Mouse (Mus musculus) cerebellum, adult 11 months (tissue): ENCODE results near the gene Cep72.
"Not testable (repeated sequence)": the region's sequence is repeated elsewhere in the genome, so short reads cannot be mapped to it uniquely, and the experiment has no call there.

Source experiments
- DNase-seq: peaks from one replicate; pipeline ENCODE4 v3.0.0; 2022

Gene Cep72

GRCm38 (mm10) chr13:74061613-74062377 lies at the start of gene Cep72:
TSS of gene Cep72 (minus strand) at chr13:74062299.
- peak; percentile 79 for DNase-seq

GRCm38 (mm10) chr13:74107410-74107809 lies 45.3 kb upstream of the Cep72 start:
- no peak for DNase-seq

- DNase-seq, result no peak
These were observed 42.3 kb upstream of the Cep72 start for GRCm38 (mm10) chr13:74104417-74104816.

DNA sequence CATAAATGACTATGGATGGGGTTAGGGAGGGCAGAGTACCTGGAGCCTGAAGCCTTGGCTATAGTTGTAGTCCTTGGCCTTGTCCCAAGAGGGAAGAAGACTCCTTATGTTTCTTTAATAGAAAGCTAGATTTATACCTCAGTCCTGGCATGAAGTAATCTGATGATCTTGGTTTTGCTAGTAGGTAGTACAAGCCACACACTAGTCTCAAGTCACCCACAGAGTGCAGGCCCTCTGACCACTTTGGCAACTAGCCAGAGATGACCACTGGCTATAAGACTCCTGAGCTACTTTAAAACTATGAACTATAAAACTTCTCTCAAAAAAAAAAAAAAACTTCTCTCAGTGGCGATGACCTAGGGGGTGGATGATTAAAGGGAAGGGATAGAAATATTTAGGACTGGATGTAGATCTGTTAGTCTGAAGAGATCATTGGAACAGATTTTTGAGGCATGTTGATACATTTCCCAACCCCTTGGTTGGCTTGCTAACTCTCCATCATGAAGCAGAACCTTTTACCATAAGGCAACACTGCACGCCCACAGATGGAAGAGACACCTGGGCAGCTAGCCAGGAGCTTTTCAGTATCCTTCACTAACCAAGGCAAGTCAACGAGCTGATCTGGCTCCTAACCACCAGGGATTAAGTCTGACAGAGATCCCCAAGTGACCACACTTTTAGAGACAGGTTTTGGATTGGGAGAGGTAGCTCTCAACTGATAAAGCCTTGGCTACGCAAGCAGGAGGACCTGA lies 40.9 kb upstream of the Cep72 start:
- peak; percentile 24 for DNase-seq

GRCm38 (mm10) chr13:74102108-74102830 lies 40.2 kb upstream of the Cep72 start:
- no peak for DNase-seq

DNA sequence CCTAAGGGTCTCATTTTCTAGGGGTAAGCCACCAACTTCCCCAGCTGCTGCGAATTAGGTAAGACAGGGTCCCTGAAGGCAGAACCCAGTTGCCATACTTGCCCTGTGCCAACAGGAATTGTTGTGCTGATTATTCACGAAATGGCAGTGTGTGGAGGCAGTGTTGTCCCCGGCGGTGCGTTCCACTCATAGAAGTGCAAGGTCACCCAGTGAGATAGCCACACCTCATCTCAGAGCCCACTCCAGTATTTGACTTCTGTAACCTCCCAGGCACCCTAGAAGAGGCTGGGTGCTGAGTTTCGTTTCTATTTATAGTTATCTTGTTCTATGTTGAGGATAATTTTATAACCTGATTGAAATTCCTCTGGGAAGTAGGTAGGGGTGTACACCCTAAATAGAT lies 36.8 kb upstream of the Cep72 start:
- no peak for DNase-seq

GRCm38 (mm10) chr13:74096715-74097363 lies 34.7 kb upstream of the Cep72 start:
- DNase-seq, result peak; percentile 10

DNA sequence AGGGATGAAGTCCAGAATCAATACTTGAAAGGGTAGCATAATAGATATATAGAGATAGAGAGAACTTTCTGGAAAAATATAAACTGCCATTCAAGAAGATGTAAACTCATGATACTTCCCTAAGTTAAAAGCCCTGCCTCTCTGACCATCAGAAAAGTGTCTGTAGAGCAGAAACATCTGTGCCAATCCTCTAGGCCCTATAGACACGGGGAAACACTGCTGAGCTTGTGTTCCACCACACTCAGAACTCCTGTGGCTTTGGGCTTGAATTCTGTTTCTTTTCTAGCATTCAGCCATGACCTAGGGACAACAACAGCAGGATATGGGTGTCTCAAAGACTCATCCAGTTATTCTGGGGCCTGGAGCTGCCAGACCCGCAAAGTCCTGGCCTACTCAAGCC lies 33.8 kb upstream of the Cep72 start:
- no peak for DNase-seq

DNA sequence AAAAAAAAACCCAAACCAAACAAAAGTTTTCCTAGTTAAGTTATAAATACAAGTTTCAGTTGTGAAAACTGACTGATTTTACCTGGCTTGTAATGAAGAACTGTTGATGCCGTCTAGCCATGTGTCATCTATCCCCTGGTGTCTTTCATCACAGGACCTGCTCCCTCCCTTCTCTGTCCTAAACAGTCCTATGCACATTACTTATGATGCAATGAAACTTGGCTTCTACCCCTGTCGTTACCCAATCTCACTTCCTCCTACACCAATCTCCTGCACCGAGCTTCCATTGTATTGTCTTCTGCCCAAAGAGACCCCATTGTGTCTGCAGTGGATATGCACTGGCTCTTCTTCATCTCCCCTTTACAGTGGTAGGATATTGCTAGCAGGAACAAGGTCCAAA lies 28.2 kb upstream of the Cep72 start:
- DNase-seq, result no peak

DNA sequence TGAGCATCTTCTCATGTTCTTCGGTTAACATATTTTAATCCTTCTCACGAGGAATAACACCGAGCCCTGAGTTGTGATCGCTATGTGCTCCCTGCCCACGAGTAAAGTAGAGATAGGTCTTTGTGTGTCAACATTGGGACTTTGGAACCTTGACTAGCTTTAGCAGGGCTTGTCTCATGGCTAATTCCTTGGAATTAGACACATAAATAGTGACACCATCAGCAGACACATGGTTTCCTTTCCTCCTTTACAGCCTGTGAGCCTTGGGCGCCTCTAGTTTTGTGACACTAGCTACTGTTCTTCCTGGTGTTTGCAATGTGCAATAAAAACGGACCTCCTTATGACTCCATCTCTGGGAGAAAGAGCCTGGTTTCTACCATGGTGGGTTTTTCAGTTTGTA lies 11.3 kb upstream of the Cep72 start:
- DNase-seq, result no peak

DNA sequence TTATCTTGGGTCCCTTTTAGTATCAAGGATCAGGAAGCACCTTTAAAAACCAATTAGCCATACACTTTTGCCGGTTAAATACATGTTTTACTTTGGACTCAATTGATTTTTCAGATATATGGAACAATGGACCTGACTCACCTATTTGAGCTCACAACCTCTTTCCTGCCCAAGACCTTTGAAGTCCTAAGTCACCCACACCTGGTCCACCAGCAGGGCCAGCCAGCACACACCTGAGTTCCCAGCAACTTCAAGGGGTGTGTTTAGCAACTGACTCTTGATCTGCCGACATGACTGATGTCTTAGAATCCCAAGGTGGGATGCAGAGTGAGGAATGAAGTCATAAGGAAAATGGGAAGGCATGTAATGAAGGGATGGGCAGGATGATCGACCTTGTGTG lies 9.6 kb upstream of the Cep72 start:
- no peak for DNase-seq

GRCm38 (mm10) chr13:74071244-74071643 lies 9.1 kb upstream of the Cep72 start:
- not testable (repeated sequence) for DNase-seq

DNA sequence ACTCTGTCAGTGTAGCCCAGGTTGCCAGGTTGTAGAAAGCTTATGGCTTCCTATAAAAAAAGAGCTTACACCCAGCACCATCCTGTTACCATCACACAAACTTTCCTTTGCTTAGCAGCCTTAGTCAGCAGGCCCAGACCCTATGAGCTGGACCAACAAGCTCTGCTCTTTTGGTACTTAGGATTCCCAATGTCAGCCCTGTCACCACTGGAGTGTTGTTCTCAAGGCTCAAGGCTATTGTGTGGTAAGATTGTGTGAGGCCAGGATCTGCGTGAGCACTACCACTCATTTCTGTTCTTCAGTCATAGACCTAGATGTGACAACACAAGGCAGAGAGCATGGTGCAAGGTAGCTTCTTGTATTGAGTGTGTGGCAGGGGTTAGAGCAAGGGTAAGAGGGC lies 4.5 kb upstream of the Cep72 start:
- no peak for DNase-seq

DNA sequence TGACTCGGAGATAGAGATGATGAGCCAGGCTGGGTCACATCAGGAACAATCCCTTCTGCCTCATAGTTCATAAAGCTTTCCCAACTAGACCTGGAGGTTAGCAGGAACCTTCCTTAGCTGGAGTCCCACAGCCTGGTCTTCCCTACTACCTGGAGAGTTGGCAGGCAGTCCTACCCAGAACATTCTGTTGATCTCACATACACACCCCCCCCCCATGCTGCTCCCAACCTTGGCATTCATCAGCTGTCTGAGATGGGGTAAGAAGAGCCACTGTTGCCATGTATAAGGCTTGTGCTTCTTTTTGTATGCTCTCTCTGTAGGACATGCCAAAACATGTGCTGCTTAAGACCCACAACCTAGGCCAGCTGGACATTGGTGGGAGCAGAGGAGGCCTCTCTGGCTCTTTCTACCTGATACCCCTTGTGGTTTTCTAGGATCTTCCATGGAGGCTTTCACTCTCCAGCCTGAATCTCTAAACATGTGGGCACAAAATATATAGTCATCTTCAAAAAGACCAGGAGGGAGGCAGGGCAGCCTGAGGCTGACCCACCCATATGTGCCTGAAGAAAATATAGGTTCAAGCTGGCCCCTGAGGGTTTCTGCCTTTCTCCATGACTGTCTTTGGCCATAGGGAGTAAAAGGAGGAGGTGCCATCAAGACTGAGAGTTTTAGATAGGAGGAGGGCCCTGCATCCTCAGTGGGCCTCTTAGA lies 1.4 kb upstream of the Cep72 start:
- no peak for DNase-seq

DNA sequence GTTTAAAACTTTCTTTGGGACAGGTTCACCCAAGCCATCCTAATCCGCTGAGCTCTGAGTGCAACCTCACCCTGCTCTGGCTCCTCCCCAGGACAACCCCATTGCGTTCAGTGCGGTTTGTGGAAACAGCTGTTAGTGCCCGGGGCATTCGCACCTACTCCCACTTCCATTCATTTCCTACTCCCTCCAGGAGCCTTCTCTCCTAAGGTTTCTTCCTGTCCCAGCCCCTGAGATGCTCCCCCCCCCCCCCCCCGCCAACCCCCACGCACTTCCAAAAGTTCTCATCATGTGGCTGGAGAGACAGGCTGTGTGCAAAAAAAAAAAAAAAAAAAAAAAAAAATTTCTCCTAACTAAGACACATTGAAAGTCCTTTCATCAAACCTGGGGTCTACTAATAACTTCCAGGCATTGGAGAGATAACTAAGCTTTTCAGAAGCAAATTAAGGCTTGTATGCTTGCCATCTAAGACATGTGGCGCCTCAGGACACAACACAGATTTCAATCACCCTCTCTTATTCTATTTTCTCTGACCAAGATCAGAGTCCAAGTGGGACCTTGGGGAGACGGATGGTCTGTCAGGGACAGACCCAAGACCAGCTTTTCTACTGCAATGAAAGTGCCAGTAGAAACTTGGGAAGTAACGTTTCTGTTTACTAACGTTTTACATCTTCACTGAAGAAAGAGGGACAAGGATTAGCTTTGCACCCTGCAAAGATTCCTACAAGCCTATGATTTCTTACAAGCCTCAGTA lies 454 bp upstream of the Cep72 start:
- DNase-seq, result no peak

- no peak for DNase-seq
These were observed 4.0 kb downstream of the Cep72 start for GRCm38 (mm10) chr13:74058081-74058480.

DNA sequence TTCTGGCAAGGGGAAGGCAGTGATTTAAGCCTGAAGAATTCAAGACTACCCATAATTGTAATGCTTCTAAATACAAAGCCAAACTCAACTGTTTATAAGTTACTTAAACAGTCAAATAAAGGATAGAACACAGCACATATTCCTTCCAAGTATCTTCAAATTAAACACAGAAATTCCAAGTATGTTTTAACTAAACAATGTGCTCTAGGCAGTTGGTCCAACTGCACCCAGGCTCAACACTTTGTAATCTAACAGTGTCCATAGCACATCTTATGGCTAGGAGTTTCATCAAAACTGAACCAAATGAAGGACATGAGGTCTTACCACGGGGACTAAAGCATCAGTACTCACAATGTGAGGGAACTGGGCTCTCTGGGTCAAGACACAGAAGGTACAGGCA lies 5.9 kb downstream of the Cep72 start:
- DNase-seq, result no peak

DNA sequence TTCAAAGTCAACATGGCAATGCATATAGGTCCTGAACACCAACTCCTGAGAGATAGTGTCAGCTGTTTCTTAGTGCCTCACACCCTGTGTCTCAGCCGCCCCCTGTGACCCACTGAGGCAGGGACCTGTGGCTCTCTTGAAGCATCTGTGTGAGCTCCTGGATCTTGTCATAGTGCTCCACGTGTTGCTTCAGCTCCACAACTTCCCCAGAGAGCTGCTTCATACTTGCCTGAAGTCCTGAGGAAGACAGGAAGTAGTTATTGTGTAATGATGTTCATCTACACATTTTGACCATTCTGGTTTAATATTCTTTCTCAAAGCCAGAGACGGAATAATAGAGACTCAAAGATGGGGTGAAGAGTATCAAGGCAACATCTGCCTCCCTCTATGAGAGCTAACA lies 22.2 kb downstream of the Cep72 start:
- DNase-seq, result no peak

DNA sequence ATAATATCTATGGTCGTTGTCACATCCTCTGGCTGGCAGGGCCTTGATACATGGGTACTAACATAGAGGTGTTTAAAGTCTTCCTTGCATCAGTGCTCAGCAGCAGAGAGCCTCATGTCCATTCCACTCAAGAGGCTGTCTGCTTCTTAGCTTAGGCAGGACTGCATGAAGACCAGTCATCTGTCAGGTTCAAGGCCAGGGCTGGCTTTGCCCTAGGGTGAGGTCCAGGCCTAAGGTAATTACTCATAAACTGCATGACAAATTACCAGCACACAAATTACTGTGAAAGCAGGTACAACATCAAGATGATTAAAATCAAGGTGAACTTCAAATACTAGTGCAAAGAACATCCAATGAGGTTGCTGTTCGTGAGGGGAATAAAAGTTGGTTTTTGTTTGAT lies 26.3 kb downstream of the Cep72 start:
- DNase-seq, result no peak

- DNase-seq, result no peak
These were observed 27.3 kb downstream of the Cep72 start for GRCm38 (mm10) chr13:74034756-74035155.

- no peak for DNase-seq
These were observed 31.0 kb downstream of the Cep72 start for GRCm38 (mm10) chr13:74031133-74031532.

GRCm38 (mm10) chr13:74030691-74031090 lies 31.4 kb downstream of the Cep72 start:
- DNase-seq, result no peak
